Mouse (Mus musculus) hindbrain, embryonic 11.5 days (tissue): ENCODE measurements around the gene Aff1. TPM values are rescaled to one million over a fixed set of nuclear protein-coding genes. Genes with fewer than 3 reads are reported as not detected.

Experiments
- ATAC-seq: fragments of 200-750 bp; cut with Nextera tagmentation; 2 replicates; pipeline ENCODE4 v1.8.0; 2017; ENCODE audit warnings: mild to moderate bottlenecking, moderate TSS enrichment, moderate library complexity; ENCODE audit not compliant: low FRiP score
- DNase-seq: peaks from one replicate; pipeline ENCODE4 v3.0.0-alpha.2; 2015; ENCODE audit warnings: low spot score
- H3K27ac ChIP-seq: fragments of 300-500 bp; sonication (generic); 2 replicates; pipeline ENCODE4 v1.5.1; 2014; ENCODE audit warnings: mild to moderate bottlenecking, low read depth, low read length
- H3K27me3 ChIP-seq: fragments of 300-500 bp; sonication (generic); 2 replicates; pipeline ENCODE4 v1.6.1; 2014; ENCODE audit warnings: mild to moderate bottlenecking, low read length, moderate library complexity, mixed read lengths; ENCODE audit not compliant: control insufficient read depth, insufficient read depth
- H3K36me3 ChIP-seq: fragments of 300-500 bp; sonication (generic); 2 replicates; pipeline ENCODE4 v1.6.1; 2014; ENCODE audit warnings: mild to moderate bottlenecking, low read length, moderate library complexity, mixed read lengths; ENCODE audit not compliant: control insufficient read depth, insufficient read depth
- H3K4me1 ChIP-seq: fragments of 300-500 bp; sonication (generic); replicated peaks from 2 replicates; pipeline ENCODE4 v1.6.1; 2014; ENCODE audit warnings: low read length, mixed read lengths; ENCODE audit not compliant: control insufficient read depth, insufficient read depth
- H3K4me2 ChIP-seq: fragments of 300-500 bp; sonication (generic); replicated peaks from 2 replicates; pipeline ENCODE4 v1.6.1; 2014; ENCODE audit warnings: mild to moderate bottlenecking, low read depth, low read length
- H3K4me3 ChIP-seq: fragments of 300-500 bp; sonication (generic); 2 replicates; pipeline ENCODE4 v1.5.1; 2014; ENCODE audit warnings: low read depth, low read length
- H3K9ac ChIP-seq: fragments of 300-500 bp; sonication (generic); 2 replicates; pipeline ENCODE4 v1.6.1; 2014; ENCODE audit warnings: low read depth, low read length
- H3K9me3 ChIP-seq: fragments of 300-500 bp; sonication (generic); 2 replicates; pipeline ENCODE4 v1.6.1; 2016; ENCODE audit warnings: low read length; ENCODE audit not compliant: control insufficient read depth
- WGBS: fragments of 180-500 bp; shearing (Covaris S2); extraction: QIAGEN DNeasy Blood & Tissue Kit; methylation state at CpG from one replicate; pipeline ENCODE4 v1.1.7; 2014; 5-methylcytosine and 5-hydroxymethylcytosine counted together
- polyA plus RNA-seq: library from polyadenylated mRNA; unstranded; fragments of >200 nt; fragmentation: Nextera tagmentation; extraction: Ambion mirVana; gene quantifications from 2 replicates; pipeline ENCODE4 v1.2.1, GENCODE M21; 2014

Aff1 gene
- polyA plus RNA-seq, 1 experiment from 2014 or later = 7.0 TPM

DNA sequence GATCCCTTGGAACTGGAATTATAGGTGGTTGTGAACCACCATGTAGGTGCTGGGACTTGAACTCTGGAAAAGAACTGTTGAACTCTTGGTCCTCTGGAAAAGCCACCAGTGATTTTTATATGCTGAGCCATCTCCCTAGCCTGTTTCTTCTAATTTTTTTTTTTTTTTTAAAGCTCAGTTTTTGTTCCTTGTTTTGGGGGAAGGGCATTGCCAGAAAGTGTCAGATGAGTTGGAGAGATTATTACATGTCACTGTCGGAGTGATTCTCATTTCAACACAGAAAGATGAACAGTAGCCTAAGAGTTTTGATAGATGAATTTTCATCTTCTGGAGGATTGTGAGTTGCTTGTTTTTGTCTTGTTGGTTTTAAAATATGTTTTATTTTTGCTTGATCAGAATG, 127.5 kb downstream of the Aff1 start:
- WGBS = 100% methylated on average over 1 of the region's 1 CpGs
- H3K27ac ChIP-seq = no peak overlapping the region
- ATAC-seq = no peak

DNA sequence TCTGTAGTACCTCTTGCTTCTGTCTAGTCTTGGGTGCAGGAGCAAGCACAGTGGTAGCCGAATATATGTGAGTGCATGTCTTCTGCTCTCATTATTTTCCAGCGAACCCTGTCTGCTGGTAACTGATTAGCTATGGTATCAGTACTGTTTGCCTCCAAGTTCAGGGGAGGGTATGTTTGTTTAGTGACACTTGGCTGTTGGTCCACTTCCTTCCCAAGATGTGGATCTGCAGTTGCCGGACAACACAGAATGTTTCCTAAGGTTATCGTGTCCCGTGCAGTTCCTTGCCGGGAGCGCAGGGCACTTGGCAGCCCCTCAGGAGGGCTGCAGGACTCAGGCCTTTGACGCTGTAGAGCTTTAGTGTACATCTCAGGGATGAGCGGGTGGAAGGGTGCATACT, 128.9 kb downstream of the Aff1 start:
- ATAC-seq (no peak), DNase-seq (no peak)
- H3K9me3 ChIP-seq = no peaks in the 10 kb centered on the region
- no peaks in the 10 kb centered on the region for H3K4me1 ChIP-seq
- H3K4me3 ChIP-seq = no peak overlapping the region
- H3K36me3 ChIP-seq = no peaks in the 10 kb centered on the region
- H3K9ac ChIP-seq = no peak overlapping the region
- no peaks in the 10 kb centered on the region for H3K27me3 ChIP-seq
- no peak overlapping the region for H3K27ac ChIP-seq
- WGBS = 90% methylated on average over 9 of the region's 9 CpGs
- H3K4me2 ChIP-seq = no peak overlapping the region

More for the DNA sequence above, 127.5 kb downstream of the Aff1 start:
- no peaks in the 10 kb centered on the region for H3K4me1 ChIP-seq
- no peak overlapping the region for H3K4me3 ChIP-seq
- H3K9me3 ChIP-seq = no peaks in the 10 kb centered on the region
- no peak overlapping the region for H3K4me2 ChIP-seq
- H3K9ac ChIP-seq = no peak overlapping the region
- DNase-seq = no peak
- H3K27me3 ChIP-seq = no peaks in the 10 kb centered on the region
- no peaks in the 10 kb centered on the region for H3K36me3 ChIP-seq

GRCm38 (mm10) chr5:103821500-103822298, 129.5 kb downstream of the Aff1 start:
- ATAC-seq (no peak), DNase-seq (no peak)
- Histone ChIP-seq H3K9ac (no peak overlapping the region), H3K36me3 (no peaks in the 10 kb centered on the region), H3K4me3 (no peak overlapping the region), H3K4me2 (no peak overlapping the region), H3K27ac (no peak overlapping the region), H3K4me1 (no peaks in the 10 kb centered on the region), H3K9me3 (no peaks in the 10 kb centered on the region), H3K27me3 (no peaks in the 10 kb centered on the region)
- WGBS = 85% methylated on average over 13 of the region's 13 CpGs

- no peaks in the 10 kb centered on the region for H3K4me1 ChIP-seq
- no peak overlapping the region for H3K27ac ChIP-seq
- H3K9me3 ChIP-seq = no peaks in the 10 kb centered on the region
- no peak overlapping the region for H3K4me2 ChIP-seq
- no peaks in the 10 kb centered on the region for H3K36me3 ChIP-seq
- no peak overlapping the region for H3K4me3 ChIP-seq
- H3K9ac ChIP-seq = no peak overlapping the region
- no peaks in the 10 kb centered on the region for H3K27me3 ChIP-seq
- no peak for ATAC-seq
- no peak for DNase-seq
- WGBS = 96% methylated on average over 5 of the region's 5 CpGs
Observed at GRCm38 (mm10) chr5:103822949-103823348, 130.8 kb downstream of the Aff1 start.

DNA sequence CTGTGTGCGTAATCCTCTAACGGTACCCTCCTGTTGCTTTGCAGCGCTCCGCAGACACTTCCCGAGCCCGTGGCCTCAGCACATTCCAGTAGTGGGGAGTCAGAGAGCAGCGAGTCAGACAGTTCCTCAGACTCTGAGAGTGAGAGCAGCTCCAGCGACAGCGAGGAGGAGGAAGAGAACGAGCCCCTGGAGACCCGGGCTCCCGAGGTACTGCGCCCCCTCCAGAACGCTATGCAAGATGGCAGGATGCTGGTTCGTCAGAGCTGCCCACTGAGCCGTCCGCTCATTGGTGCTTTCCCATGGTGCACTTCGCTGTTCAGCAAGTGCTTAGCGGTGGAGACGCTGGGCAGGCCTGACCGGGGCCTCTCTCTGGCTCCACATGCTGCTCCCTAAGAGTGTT, 136.1 kb downstream of the Aff1 start:
- H3K4me1 ChIP-seq = no peaks in the 10 kb centered on the region
- no peak overlapping the region for H3K4me2 ChIP-seq
- WGBS = 86% methylated on average over 21 of the region's 21 CpGs
- no peak overlapping the region for H3K27ac ChIP-seq
- ATAC-seq (no peak), DNase-seq (no peak)
- H3K9me3 ChIP-seq = no peaks in the 10 kb centered on the region
- H3K4me3 ChIP-seq = no peak overlapping the region
- no peaks in the 10 kb centered on the region for H3K27me3 ChIP-seq
- H3K9ac ChIP-seq = no peak overlapping the region
- no peaks in the 10 kb centered on the region for H3K36me3 ChIP-seq

DNA sequence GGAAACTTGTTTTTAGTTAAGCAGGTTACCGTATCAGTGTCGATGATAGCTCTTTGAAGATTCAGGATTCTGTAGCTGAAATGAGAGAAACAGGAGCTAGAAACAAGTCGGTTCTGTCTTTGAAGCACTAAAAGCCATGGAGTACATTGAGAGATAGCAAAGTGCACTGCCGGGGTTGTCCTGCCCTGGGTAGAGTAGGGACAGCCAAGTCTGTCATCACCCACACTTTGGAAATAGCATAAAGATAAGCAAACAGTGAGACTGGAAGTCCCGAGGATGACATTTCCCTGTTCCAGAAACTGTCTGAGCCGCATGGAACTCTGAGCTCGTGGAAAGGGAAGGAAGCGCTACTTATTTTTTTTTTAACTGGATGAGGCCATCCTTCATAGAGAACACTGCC, 136.6 kb downstream of the Aff1 start:
- WGBS = 86% methylated on average over 8 of the region's 8 CpGs

DNA sequence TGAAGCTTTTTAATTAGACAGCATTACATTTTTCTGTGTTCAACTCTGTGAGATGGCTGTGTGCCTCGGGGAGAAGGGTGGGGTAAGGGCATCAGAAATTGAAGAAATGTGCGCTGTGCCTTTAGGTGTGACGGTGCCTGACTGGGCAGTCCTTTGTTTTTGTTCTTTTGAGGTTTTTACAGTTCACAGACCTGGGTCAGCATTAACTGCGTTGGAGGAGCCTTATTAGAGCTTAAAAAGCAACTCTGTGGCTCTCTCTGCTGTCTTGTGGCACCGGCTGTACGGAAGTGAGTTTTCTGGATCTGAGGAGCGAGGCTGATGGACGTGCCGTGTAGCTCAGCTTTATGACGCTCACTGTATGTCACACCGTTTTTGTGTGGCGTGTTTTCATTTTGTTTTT, 137.0 kb downstream of the Aff1 start:
- ATAC-seq (no peak), DNase-seq (no peak)
- no peak overlapping the region for H3K4me3 ChIP-seq
- H3K4me1 ChIP-seq = no peaks in the 10 kb centered on the region
- no peaks in the 10 kb centered on the region for H3K9me3 ChIP-seq
- no peaks in the 10 kb centered on the region for H3K27me3 ChIP-seq
- no peaks in the 10 kb centered on the region for H3K36me3 ChIP-seq
- H3K4me2 ChIP-seq = no peak overlapping the region
- H3K27ac ChIP-seq = no peak overlapping the region
- no peak overlapping the region for H3K9ac ChIP-seq
- 76% methylated on average over 12 of the region's 12 CpGs for WGBS

More for the DNA sequence above, 136.6 kb downstream of the Aff1 start:
- H3K36me3 ChIP-seq = no peaks in the 10 kb centered on the region
- no peak overlapping the region for H3K9ac ChIP-seq
- H3K27me3 ChIP-seq = no peaks in the 10 kb centered on the region
- no peaks in the 10 kb centered on the region for H3K4me1 ChIP-seq
- no peak overlapping the region for H3K4me2 ChIP-seq
- no peak overlapping the region for H3K4me3 ChIP-seq
- no peak for ATAC-seq
- no peak for DNase-seq
- H3K9me3 ChIP-seq = no peaks in the 10 kb centered on the region
- no peak overlapping the region for H3K27ac ChIP-seq

GRCm38 (mm10) chr5:103830886-103831285, 138.7 kb downstream of the Aff1 start:
- no peaks in the 10 kb centered on the region for H3K9me3 ChIP-seq
- no peak overlapping the region for H3K27ac ChIP-seq
- H3K36me3 ChIP-seq = no peaks in the 10 kb centered on the region
- ATAC-seq = no peak
- 100% methylated on average over 1 of the region's 1 CpGs for WGBS
- DNase-seq = no peak
- H3K4me1 ChIP-seq = no peaks in the 10 kb centered on the region
- H3K4me2 ChIP-seq = no peak overlapping the region
- no peaks in the 10 kb centered on the region for H3K27me3 ChIP-seq
- H3K4me3 ChIP-seq = no peak overlapping the region
- no peak overlapping the region for H3K9ac ChIP-seq

DNA sequence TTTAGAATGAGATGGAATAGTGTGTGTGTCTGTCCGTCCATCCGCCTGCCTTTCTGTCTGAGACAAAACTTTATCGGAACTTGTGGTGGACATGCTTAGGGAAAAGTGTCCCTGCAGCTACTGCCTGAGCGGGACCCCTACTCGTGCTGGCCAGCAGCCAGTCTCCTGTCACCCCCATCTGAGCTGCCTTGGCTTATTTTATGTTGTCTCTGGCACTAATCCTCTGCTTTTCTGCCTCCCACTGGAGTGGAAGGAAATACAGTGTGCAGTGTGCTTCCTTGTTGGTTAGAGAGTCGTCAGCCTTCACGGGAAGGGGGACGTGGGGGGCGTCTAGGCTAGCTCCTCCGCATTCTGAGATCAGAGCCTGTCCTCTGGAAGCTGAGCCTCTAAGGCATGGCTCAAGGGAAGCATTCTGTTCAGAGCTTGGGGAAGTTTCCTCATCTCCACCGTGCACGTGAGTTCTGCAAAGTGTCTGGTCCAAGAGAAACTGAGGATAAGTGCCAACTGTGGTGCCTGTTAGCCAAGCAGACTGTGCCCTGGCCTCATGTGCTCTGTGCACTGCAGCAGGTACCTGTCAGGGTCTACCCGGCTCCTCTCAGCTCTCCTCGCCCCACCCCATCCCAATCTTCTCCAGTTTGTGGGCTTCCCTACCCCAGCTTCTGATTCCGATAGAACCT, 143.4 kb downstream of the Aff1 start:
- Histone ChIP-seq H3K4me3 (no peak overlapping the region), H3K9me3 (no peaks in the 10 kb centered on the region), H3K4me2 (no peak overlapping the region), H3K4me1 (no peaks in the 10 kb centered on the region), H3K9ac (no peak overlapping the region), H3K27ac (no peak overlapping the region), H3K36me3 (no peaks in the 10 kb centered on the region), H3K27me3 (no peaks in the 10 kb centered on the region)
- DNase-seq = no peak
- ATAC-seq = no peak
- WGBS = 90% methylated on average over 15 of the region's 15 CpGs
